Mouse (Mus musculus): ENCODE measurements at regions not wholly inside any gene's neighbourhood (a gene's known extent, or its start where the extent isn't known, plus 50 kb on each side); places are given as distances from the start of the nearest gene placed in this dataset.
A peak's percentile ranks its signal among the peaks of the same experiment; 100 is the strongest.
"Not testable (repeated sequence)": the region's sequence is repeated elsewhere in the genome, so short reads cannot be mapped to it uniquely, and the experiment has no call there.

- in situ Hi-C loops (cut with MboI; ENCODE audit: low pct_unique_long_range_greater_than_20kb), result no loop called here
- TF ChIP-seq CTCF (IDR thresholded peaks at IDR 0.05), result no peak
- ATAC-seq (no peak), DNase-seq (ENCODE audit: low read depth, low spot score) (no peak)
- peaks cover 19% of the 10 kb centered on the region for H3K27me3 ChIP-seq
- ChIA-PET POLR2A (no interaction called here), CTCF (no interaction called here)
These were observed 77.7 kb downstream of the Amer1 start for GRCm38 (mm10) chrX:95366995-95367394.

GRCm38 (mm10) chrX:95365326-95365725 lies 79.3 kb downstream of the Amer1 start:
- in situ Hi-C loops (cut with MboI; ENCODE audit: low pct_unique_long_range_greater_than_20kb); POLR2A ChIA-PET; ATAC-seq; CTCF ChIA-PET; DNase-seq (ENCODE audit: low read depth, low spot score): not testable (repeated sequence)
- H3K27me3 ChIP-seq, result peaks cover 20% of the 10 kb centered on the region

- H3K27me3 ChIP-seq, result peaks cover 27% of the 10 kb centered on the region
- in situ Hi-C loops (cut with MboI; ENCODE audit: low pct_unique_long_range_greater_than_20kb), result no loop called here
- CTCF ChIA-PET, result interaction anchor here (1.1 to 1.2 kb wide), 3 partner anchors 15 to 84 kb away, joined by 3 to 4 read pairs (median 3); no protein-coding TSS in a partner anchor
- POLR2A ChIA-PET, result no interaction called here
- TF ChIP-seq CTCF (IDR thresholded peaks at IDR 0.05), result peak; percentile 54
- DNase-seq (ENCODE audit: low read depth, low spot score) (no peak), ATAC-seq (no peak)
These were observed 85.6 kb downstream of the Amer1 start for GRCm38 (mm10) chrX:95359053-95359452.
